Mouse (Mus musculus) gastrocnemius, postnatal 25 days (tissue): ENCODE results near the gene 1700129C05Rik. TPM values are rescaled to one million over a fixed set of nuclear protein-coding genes. Genes with fewer than 3 reads are reported as not detected.

Source experiments
- DNase-seq: peaks from one replicate; pipeline ENCODE4 v3.0.0; 2022
- long read RNA-seq, 2 experiments: library from polyadenylated mRNA; stranded (forward); transcript quantifications; one replicate each; pipeline ENCODE4 v2.0.0; 2021
- total RNA-seq, 2 experiments: library from RNA; stranded (reverse); gene quantifications; 1 replicate in 1 of 2; 2 replicates in 1 of 2; pipeline ENCODE4 v1.2.3; 2021

1700129C05Rik gene
- total RNA-seq = not detected
- long read RNA-seq, experiment 1 = 0 reads
- long read RNA-seq, experiment 2 = 0 reads

DNA sequence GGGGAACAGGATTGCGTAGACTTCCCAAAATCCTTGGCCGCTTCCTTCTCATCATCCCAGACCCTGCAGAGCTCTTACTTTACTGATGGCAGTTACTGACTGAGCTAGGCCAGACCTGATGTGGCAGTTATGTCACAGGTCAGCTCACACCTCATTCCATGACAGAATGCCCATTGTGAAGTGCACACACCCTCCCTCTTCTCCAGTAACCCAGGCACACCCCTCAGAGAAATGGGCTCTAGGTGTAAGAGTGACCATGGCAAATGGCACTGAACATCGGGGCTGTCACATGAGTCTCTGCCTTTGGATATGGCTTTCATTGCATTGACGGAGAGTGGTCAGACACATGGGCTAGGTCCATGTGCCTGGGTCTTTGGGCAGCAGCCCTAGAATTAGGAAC lies at the start of gene 1700129C05Rik:
TSS of gene 1700129C05Rik (minus strand) at position 101 of the 400 bp plus-strand sequence.
- DNase-seq = no peak

- DNase-seq = no peak
Observed at GRCm38 (mm10) chr14:59186121-59186520, 43.4 kb upstream of the 1700129C05Rik start.

GRCm38 (mm10) chr14:59185514-59185913 lies 42.8 kb upstream of the 1700129C05Rik start:
- no peak for DNase-seq

GRCm38 (mm10) chr14:59182732-59183131 lies 40.0 kb upstream of the 1700129C05Rik start:
- no peak for DNase-seq

DNA sequence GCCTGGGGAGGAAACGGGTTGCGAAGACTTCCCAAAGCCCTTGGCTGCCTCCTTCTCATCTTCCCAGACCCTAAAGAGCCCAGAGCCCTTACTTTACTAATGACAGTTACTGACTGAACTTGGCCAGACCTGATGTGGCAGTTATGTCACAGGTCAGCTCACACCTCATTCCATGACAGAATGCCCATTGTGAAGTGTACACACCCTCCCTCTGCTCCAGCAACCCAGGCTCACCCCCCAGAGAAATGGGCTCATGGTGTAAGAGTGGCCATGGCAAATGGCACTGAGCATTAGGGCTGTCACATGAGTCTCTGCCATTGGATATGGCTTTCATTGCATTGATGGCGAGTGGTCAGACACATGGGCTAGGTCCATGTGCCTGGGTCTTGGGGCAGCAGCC lies 36.0 kb upstream of the 1700129C05Rik start, which contains the start of gene Gm5142:
TSS of gene Gm5142 (minus strand) at position 101 of the 400 bp plus-strand sequence.
- no peak for DNase-seq

- no peak for DNase-seq
Observed at GRCm38 (mm10) chr14:59157016-59157698, 14.5 kb upstream of the 1700129C05Rik start.

DNA sequence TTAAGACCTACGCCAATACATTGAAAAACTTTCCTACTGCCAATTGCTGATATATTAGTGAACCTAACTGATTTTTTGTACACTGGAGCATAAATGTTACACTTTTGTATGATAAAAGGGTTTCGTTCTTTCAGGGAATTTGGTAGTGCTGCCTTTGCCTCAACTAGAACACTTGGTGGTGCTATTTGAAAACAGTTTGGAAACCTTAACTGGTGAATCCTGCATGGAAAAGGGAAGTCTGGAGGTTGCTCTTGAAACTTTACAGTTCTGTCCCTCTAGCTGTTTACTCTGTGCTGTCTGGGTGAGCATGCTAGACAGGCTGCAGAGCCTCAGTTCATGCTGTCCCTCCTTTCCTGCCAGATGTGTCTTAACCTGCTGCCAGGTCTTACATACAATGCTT lies 12.9 kb upstream of the 1700129C05Rik start:
- DNase-seq = no peak

- no peak for DNase-seq
Observed at GRCm38 (mm10) chr14:59114281-59114680, 28.4 kb downstream of the 1700129C05Rik start.

DNA sequence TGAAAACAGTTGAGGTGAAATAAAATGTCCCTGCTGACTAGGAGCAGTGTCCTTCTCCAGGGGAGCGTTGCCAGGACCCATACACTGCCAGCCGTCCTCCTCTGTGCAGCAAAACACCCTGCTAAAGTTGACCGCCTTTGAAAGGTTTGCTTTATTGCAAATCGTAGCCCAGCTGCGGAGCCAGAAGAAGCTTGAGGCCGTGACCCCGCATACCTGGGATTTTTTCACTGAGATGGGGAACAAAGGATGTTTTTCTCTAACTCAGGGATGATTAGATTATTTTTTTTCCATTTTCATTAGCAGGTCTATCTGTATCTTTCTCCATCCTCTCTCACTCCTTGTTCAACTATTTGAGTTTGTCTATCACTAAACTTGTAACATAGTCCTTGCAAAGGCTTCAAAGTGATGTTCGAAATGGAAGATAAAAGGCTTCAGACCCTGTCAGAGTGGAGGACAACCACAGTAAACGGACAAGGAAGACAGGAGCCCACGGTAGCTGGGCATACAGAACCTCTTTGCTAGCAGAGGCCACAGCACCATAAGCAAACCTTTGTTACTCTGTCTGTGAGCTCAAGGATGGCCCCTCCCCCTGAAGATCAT lies 38.6 kb downstream of the 1700129C05Rik start:
- no peak for DNase-seq

DNA sequence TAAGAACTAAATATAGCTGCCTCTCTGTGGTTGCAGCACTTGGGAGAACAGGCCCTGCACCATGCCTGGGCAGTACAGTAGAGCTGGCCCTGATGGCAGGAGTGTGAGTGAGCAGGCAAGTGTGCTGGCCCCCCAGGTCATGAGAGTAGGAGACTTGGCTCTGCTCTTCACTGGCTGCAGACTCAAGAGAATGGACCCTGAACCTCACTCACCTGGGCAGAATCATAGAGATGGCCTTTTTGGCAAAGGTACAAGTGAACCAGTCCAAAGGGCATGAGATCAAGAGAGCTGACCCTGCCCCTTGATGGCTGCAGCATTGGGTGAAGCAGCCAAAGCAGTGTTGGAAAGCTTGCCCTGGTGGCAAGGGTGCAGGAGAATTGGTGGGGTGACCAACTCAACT lies 49.1 kb downstream of the 1700129C05Rik start:
- DNase-seq = no peak

DNA sequence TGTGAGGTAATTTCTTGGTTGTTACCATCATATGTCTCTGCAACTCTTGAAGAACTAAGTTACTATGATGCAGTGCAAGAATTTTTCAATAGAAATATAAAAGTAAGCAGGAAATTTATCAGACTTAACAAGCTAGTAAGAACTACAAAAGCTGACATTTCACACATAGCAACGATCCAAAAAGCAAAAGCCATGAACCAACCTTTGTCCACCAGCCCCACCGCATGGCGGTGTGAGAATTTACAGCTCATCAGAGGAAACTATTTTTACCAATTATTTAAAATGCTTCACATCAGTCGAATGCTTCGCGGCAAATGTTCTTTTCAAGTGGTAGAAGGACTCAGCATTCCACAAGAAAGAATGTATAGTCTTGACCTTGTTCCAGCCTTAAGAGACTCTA lies 58.3 kb downstream of the 1700129C05Rik start:
- DNase-seq = no peak

Other genes starting within 250 kb of the 1700129C05Rik start
- not detected for gene Gm5142, start 35.9 kb upstream of the 1700129C05Rik start, total RNA-seq
- gene Rcbtb1, start 58.3 kb upstream of the 1700129C05Rik start, total RNA-seq = 10 to 100 TPM; 10.9 to 12.4 TPM
- gene Gm6904, start 117.3 kb upstream of the 1700129C05Rik start, total RNA-seq = not detected
- gene Phf11a, start 154.6 kb upstream of the 1700129C05Rik start, total RNA-seq = under 1 TPM in 1 of 2 experiments, not detected in 1; 0.27 TPM
- gene Phf11b, start 198.5 kb upstream of the 1700129C05Rik start, total RNA-seq = under 1 TPM in 1 of 2 experiments, not detected in 1; 0.29 TPM
- 1 to 10 TPM; 1.9 to 2.0 TPM for gene Phf11d, start 222.6 kb upstream of the 1700129C05Rik start, total RNA-seq